Mouse (Mus musculus): ENCODE data around the gene Dyrk1a.

DNA sequence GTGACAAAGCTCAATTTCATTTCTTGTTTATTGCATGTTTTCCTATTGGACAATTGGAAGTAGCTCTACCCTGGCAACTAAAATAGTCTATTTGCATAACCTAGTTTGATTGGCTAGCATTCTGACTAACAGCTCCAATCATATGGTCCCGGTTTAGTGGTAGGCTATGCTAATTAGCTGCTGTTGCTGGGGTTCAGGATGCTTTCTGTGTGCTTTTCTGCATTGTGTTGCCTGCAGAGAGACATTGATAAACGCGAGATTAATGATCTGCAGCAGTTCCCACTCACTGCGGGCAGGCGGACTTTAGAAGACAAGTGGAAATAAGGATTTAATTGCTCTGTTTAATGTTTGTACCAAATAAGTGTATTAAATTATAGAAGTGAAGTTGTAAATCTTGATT, 62.2 kb downstream of the Dyrk1a start:
- no peak for TF ChIP-seq POLR2A (IDR thresholded peaks at IDR 0.05; ENCODE audit: low read depth, low read length)
- TF ChIP-seq CTCF (conservative IDR thresholded peaks at IDR 0.05; ENCODE audit: insufficient read depth, insufficient read length, low read depth, low read length) = no peak

All from kidney, adult 2 months (tissue).